ENCODE assay signal across 8 mouse cellular contexts in genomic region chr9:65195621-65195981, GRCm38 (mm10). TPM values are rescaled to one million over a fixed set of nuclear protein-coding genes. Genes with fewer than 3 reads are reported as not detected.
DNase-seq lines count a peak whose midpoint lies in the region; ATAC-seq and TF ChIP-seq lines count a peak whose summit lies in the region.

No protein-coding gene starts in this region.

- no peak overlapping the region for H3K4me2 ChIP-seq in forebrain, embryonic 14.5 days (ENCODE audit: low read length)
- no peak overlapping the region for H3K4me2 ChIP-seq in hindbrain, embryonic 14.5 days (replicated peaks)
- peak overlapping the region; percentile 3; the same call in 1 of the 2 replicates for H3K4me2 ChIP-seq in limb, embryonic 14.5 days (replicated peaks; ENCODE audit: low read depth, low read length, severe bottlenecking)
- H3K4me2 ChIP-seq in midbrain, embryonic 14.5 days (ENCODE audit: low read length): no peak overlapping the region

- no peaks in the 10 kb centered on the region for H3K27me3 ChIP-seq in forebrain, embryonic 14.5 days (replicated peaks; ENCODE audit: control insufficient read depth, insufficient read depth, low read length)
- H3K27me3 ChIP-seq in hindbrain, embryonic 14.5 days (ENCODE audit: control insufficient read depth, insufficient read depth, low read length): no peaks in the 10 kb centered on the region
- no peaks in the 10 kb centered on the region for H3K27me3 ChIP-seq in limb, embryonic 14.5 days (ENCODE audit: control insufficient read depth, insufficient read depth, low read length)
- H3K27me3 ChIP-seq in midbrain, embryonic 14.5 days (ENCODE audit: control insufficient read depth, insufficient read depth, low read length): no peaks in the 10 kb centered on the region

- H3K4me1 ChIP-seq in forebrain, embryonic 14.5 days (ENCODE audit: control insufficient read depth, insufficient read depth, low read length): peaks cover 10% of the 10 kb centered on the region
- peaks cover 22% of the 10 kb centered on the region; the same call in 1 of the 2 replicates for H3K4me1 ChIP-seq in hindbrain, embryonic 14.5 days (replicated peaks; ENCODE audit: control insufficient read depth, insufficient read depth, low read length)
- peaks cover 10% of the 10 kb centered on the region for H3K4me1 ChIP-seq in limb, embryonic 14.5 days (ENCODE audit: control insufficient read depth, insufficient read depth, low read length)
- peaks cover 12% of the 10 kb centered on the region for H3K4me1 ChIP-seq in midbrain, embryonic 14.5 days (ENCODE audit: control insufficient read depth, insufficient read depth, low read length)

- no peak for ATAC-seq in forebrain, embryonic 14.5 days
- ATAC-seq in hindbrain, embryonic 14.5 days (ENCODE audit: low FRiP score): no peak
- no peak for ATAC-seq in limb, embryonic 14.5 days (ENCODE audit: low FRiP score, low read depth)
- no peak for ATAC-seq in midbrain, embryonic 14.5 days (ENCODE audit: low FRiP score, low TSS enrichment)

- H3K36me3 ChIP-seq in forebrain, embryonic 14.5 days (ENCODE audit: control insufficient read depth, insufficient read depth, low read length): no peaks in the 10 kb centered on the region
- H3K36me3 ChIP-seq in hindbrain, embryonic 14.5 days (replicated peaks; ENCODE audit: control insufficient read depth, insufficient read depth): no peaks in the 10 kb centered on the region
- H3K36me3 ChIP-seq in limb, embryonic 14.5 days (ENCODE audit: control insufficient read depth, insufficient read depth, low read length): no peaks in the 10 kb centered on the region
- H3K36me3 ChIP-seq in midbrain, embryonic 14.5 days (ENCODE audit: control insufficient read depth, insufficient read depth, low read length): no peaks in the 10 kb centered on the region

- H3K27ac ChIP-seq in left cerebral cortex, adult 2 months: peak overlapping the region; percentile 95
- peak overlapping the region; percentile 76 for H3K27ac ChIP-seq in forebrain, embryonic 14.5 days (ENCODE audit: low read depth, low read length)
- peak overlapping the region; percentile 86 for H3K27ac ChIP-seq in hindbrain, embryonic 14.5 days
- H3K27ac ChIP-seq in limb, embryonic 14.5 days (replicated peaks; ENCODE audit: low read depth, low read length): peak overlapping the region; percentile 65
- peak overlapping the region; percentile 77 for H3K27ac ChIP-seq in midbrain, embryonic 14.5 days (replicated peaks; ENCODE audit: low read depth, low read length)

- H3K9me3 ChIP-seq in forebrain, embryonic 14.5 days (replicated peaks; ENCODE audit: control insufficient read depth, low read length): no peaks in the 10 kb centered on the region
- no peaks in the 10 kb centered on the region for H3K9me3 ChIP-seq in hindbrain, embryonic 14.5 days (ENCODE audit: control insufficient read depth, low read length)
- no peaks in the 10 kb centered on the region for H3K9me3 ChIP-seq in limb, embryonic 14.5 days (ENCODE audit: control insufficient read depth, low read length)
- H3K9me3 ChIP-seq in midbrain, embryonic 14.5 days (ENCODE audit: control insufficient read depth, low read length): no peaks in the 10 kb centered on the region

- H3K9ac ChIP-seq in forebrain, embryonic 14.5 days (ENCODE audit: low read length): peak overlapping the region; percentile 2; the same call in 1 of the 2 replicates
- H3K9ac ChIP-seq in hindbrain, embryonic 14.5 days: peak overlapping the region; percentile 22; the same call in 1 of the 2 replicates
- no peak overlapping the region for H3K9ac ChIP-seq in limb, embryonic 14.5 days (ENCODE audit: low read depth, low read length, severe bottlenecking)
- H3K9ac ChIP-seq in midbrain, embryonic 14.5 days (replicated peaks; ENCODE audit: low read length): no peak overlapping the region

- WGBS in forebrain, embryonic 14.5 days: 53% methylated on average over 8 of the region's 8 CpGs
- 41% methylated on average over 8 of the region's 8 CpGs for WGBS in hindbrain, embryonic 14.5 days
- WGBS in limb, embryonic 14.5 days: 18% methylated on average over 8 of the region's 8 CpGs
- 48% methylated on average over 8 of the region's 8 CpGs for WGBS in midbrain, embryonic 14.5 days

- TF ChIP-seq CTCF in left cerebral cortex, adult 2 months (IDR thresholded peaks at IDR 0.05): no peak

- no peak for DNase-seq in left cerebral cortex, adult 2 months (ENCODE audit: extremely low spot score in 1 of 2, low spot score in 2 of 2)
- DNase-seq in left cerebral cortex, postnatal 4 days: no peak
- peak; percentile 82 for DNase-seq in adrenal gland, postnatal 10 days
- DNase-seq in forebrain, embryonic 14.5 days (ENCODE audit: low spot score): no peak
- no peak for DNase-seq in hindbrain, embryonic 14.5 days (ENCODE audit: low spot score)
- no peak for DNase-seq in limb, embryonic 14.5 days (ENCODE audit: low spot score)
- DNase-seq in midbrain, embryonic 14.5 days: peak; percentile 38
- DNase-seq in testis, postnatal 14 days (ENCODE audit: low spot score): no peak

- no peak overlapping the region for H3K4me3 ChIP-seq in left cerebral cortex, adult 2 months
- no peak overlapping the region for H3K4me3 ChIP-seq in forebrain, embryonic 14.5 days (ENCODE audit: low read depth, low read length)
- H3K4me3 ChIP-seq in hindbrain, embryonic 14.5 days (replicated peaks; ENCODE audit: low read length): no peak overlapping the region
- H3K4me3 ChIP-seq in limb, embryonic 14.5 days (replicated peaks; ENCODE audit: low read length): no peak overlapping the region
- no peak overlapping the region for H3K4me3 ChIP-seq in midbrain, embryonic 14.5 days (replicated peaks; ENCODE audit: low read depth, low read length)

- intact Hi-C loops in left cerebral cortex, adult 2 months (cut with DNase I): no loop called here
- intact Hi-C loops in left cerebral cortex, postnatal 4 days (cut with DNase I): no loop called here

- TF ChIP-seq POLR2A in limb, embryonic 14.5 days (IDR thresholded peaks at IDR 0.05; ENCODE audit: borderline replicate concordance, extremely low read depth, insufficient read depth, insufficient read length): no peak

RNA-seq across cellular contexts. Expression of gene Parp16, which starts 0.4 kb away (rescaled TPM):
- 1 to 10 TPM; 3.6 to 4.0 TPM for total RNA-seq in left cerebral cortex, adult 2 months (2021)
- total RNA-seq in left cerebral cortex, postnatal 4 days (2021): 1 to 10 TPM; 5.8 to 6.9 TPM
- 10 to 100 TPM; 12.9 to 19.6 TPM for total RNA-seq in adrenal gland, postnatal 10 days (2021)
- polyA plus RNA-seq in forebrain, embryonic 14.5 days (2014; fragmentation: Nextera tagmentation; extraction: Ambion mirVana): 4.2 and 4.4 TPM in 2 replicates
- polyA plus RNA-seq in hindbrain, embryonic 14.5 days (2014; fragmentation: Nextera tagmentation; extraction: Ambion mirVana): 6.3 and 7.9 TPM in 2 replicates
- 7.6 and 8.3 TPM in 2 replicates for polyA plus RNA-seq in limb, embryonic 14.5 days (2012; rRNA removed)
- polyA plus RNA-seq in limb, embryonic 14.5 days (2014; fragmentation: Nextera tagmentation; extraction: Ambion mirVana): 6.5 and 7.6 TPM in 2 replicates
- 5.2 and 6.5 TPM in 2 replicates for polyA plus RNA-seq in midbrain, embryonic 14.5 days (2014; fragmentation: Nextera tagmentation; extraction: Ambion mirVana)

RNA-seq across cellular contexts. Expression of gene Igdcc3, which starts 54.6 kb away (rescaled TPM):
- total RNA-seq in left cerebral cortex, adult 2 months (2021): 1 to 10 TPM; 2.0 to 2.5 TPM
- 1 to 10 TPM; 5.1 to 6.0 TPM for total RNA-seq in left cerebral cortex, postnatal 4 days (2021)
- 1 to 10 TPM; 1.2 to 1.7 TPM for total RNA-seq in adrenal gland, postnatal 10 days (2021)
- 5.1 and 5.8 TPM in 2 replicates for polyA plus RNA-seq in forebrain, embryonic 14.5 days (2014; fragmentation: Nextera tagmentation; extraction: Ambion mirVana)
- polyA plus RNA-seq in hindbrain, embryonic 14.5 days (2014; fragmentation: Nextera tagmentation; extraction: Ambion mirVana): 10.5 and 10.6 TPM in 2 replicates
- polyA plus RNA-seq in limb, embryonic 14.5 days (2012; rRNA removed): 1.2 and 1.4 TPM in 2 replicates
- 1.0 and 1.1 TPM in 2 replicates for polyA plus RNA-seq in limb, embryonic 14.5 days (2014; fragmentation: Nextera tagmentation; extraction: Ambion mirVana)
- polyA plus RNA-seq in midbrain, embryonic 14.5 days (2014; fragmentation: Nextera tagmentation; extraction: Ambion mirVana): 10.7 and 14.1 TPM in 2 replicates

Comparison
In these comparisons a context has a peak if more than half of its experiments do, and no peak if none do; other contexts are left out.
1. DNase-seq: peak in adrenal gland, postnatal 10 days (single experiment) and midbrain, embryonic 14.5 days (single experiment); none in left cerebral cortex, adult 2 months (0 of 2), left cerebral cortex, postnatal 4 days (single experiment), forebrain, embryonic 14.5 days (single experiment), hindbrain, embryonic 14.5 days (single experiment), limb, embryonic 14.5 days (single experiment) and testis, postnatal 14 days (single experiment).
2. H3K9ac ChIP-seq: peak in forebrain, embryonic 14.5 days (single experiment) and hindbrain, embryonic 14.5 days (single experiment); none in limb, embryonic 14.5 days (single experiment) and midbrain, embryonic 14.5 days (single experiment).
3. Peak in every context shown above with its lines, with median percentiles within 50 percentile points of each other: H3K27ac ChIP-seq.